Comparison of ENCODE assay signal across 26 mouse cellular contexts in genomic region chr9:45252395-45252794, GRCm38 (mm10). TPM values are rescaled to one million over a fixed set of nuclear protein-coding genes. Genes with fewer than 3 reads are reported as not detected.
DNase-seq lines count a peak whose midpoint lies in the region; ATAC-seq and TF ChIP-seq lines count a peak whose summit lies in the region.
"Had no signal": no experiment of that assay in that cellular context is flagged by ENCODE, and none has a peak within 500 bp of the region (broad histone marks: within the 10 kb centered on the region; RNA-seq: fewer than 3 reads in every experiment).

No protein-coding gene starts in this region.

- WGBS in liver, adult 2 months = 77% methylated on average over 6 of the region's 6 CpGs
- WGBS in liver, embryonic 12.5 days (ENCODE audit: insufficient replicate concordance) = 38% methylated on average over 6 of the region's 6 CpGs
- WGBS in bone marrow, adult 2 months = 35% methylated on average over 6 of the region's 6 CpGs
- 28% methylated on average over 6 of the region's 6 CpGs for WGBS in macrophage (ENCODE audit: missing documents)

- H3K9ac ChIP-seq in liver, adult 2 months (ENCODE audit: low read depth, low read length) = no peak overlapping the region
- no peak overlapping the region for H3K9ac ChIP-seq in liver, embryonic 12.5 days
- H3K9ac ChIP-seq: heart, embryonic 15.5 days; hindbrain, embryonic 14.5 days; intestine, embryonic 15.5 days; limb, embryonic 12.5 days; liver, embryonic 13.5 days; neural tube, embryonic 15.5 days had no signal

- H3K9me3 ChIP-seq in liver, embryonic 12.5 days (replicated peaks) = no peaks in the 10 kb centered on the region
- H3K9me3 ChIP-seq: embryonic facial prominence, embryonic 10.5 days; heart, embryonic 15.5 days; intestine, embryonic 15.5 days; limb, embryonic 12.5 days; liver, embryonic 13.5 days; midbrain, embryonic 10.5 days; neural tube, embryonic 15.5 days had no signal

- no peak for ATAC-seq in liver, embryonic 12.5 days
- no peak for ATAC-seq in frontal cortex, adult (ENCODE audit: low TSS enrichment)
- ATAC-seq: forebrain, embryonic 16.5 days; intestine, embryonic 15.5 days had no signal

- no peak overlapping the region for H3K4me3 ChIP-seq in liver, adult 2 months (ENCODE audit: insufficient read depth, low read depth, low read length)
- H3K4me3 ChIP-seq in liver, embryonic 12.5 days = no peak overlapping the region
- no peak overlapping the region for H3K4me3 ChIP-seq in bone marrow, adult 2 months (replicated peaks; ENCODE audit: control insufficient read depth, low read depth, low read length)
- no peak overlapping the region for H3K4me3 ChIP-seq in macrophage (ENCODE audit: inconsistent target)
- H3K4me3 ChIP-seq: embryonic facial prominence, embryonic 10.5 days; heart, embryonic 15.5 days; intestine, embryonic 15.5 days; limb, embryonic 12.5 days; liver, embryonic 13.5 days; midbrain, embryonic 10.5 days; neural tube, embryonic 15.5 days had no signal

- peak; percentile 26 for DNase-seq in liver, adult 2 months (ENCODE audit: extremely low read depth, low read depth, low spot score)
- no peak for DNase-seq in layer of hippocampus, adult 8-10 months (ENCODE audit: low spot score in 2 of 2)
- DNase-seq in right cerebral cortex, postnatal 25 days = no peak
- DNase-seq: adrenal gland, postnatal 10 days; cerebellum, adult 9-10 months; gastrocnemius, postnatal 14 days; heart, postnatal 36 days; kidney, adult 8-10 months; kidney, postnatal 10 days; liver, embryonic 13.5 days; lung, adult 2 months had no signal

- no peak overlapping the region for H3K4me2 ChIP-seq in liver, embryonic 12.5 days
- H3K4me2 ChIP-seq: heart, embryonic 15.5 days; hindbrain, embryonic 14.5 days; intestine, embryonic 15.5 days; limb, embryonic 12.5 days; liver, embryonic 13.5 days; neural tube, embryonic 15.5 days had no signal

- H3K4me1 ChIP-seq in liver, adult 2 months (ENCODE audit: control insufficient read depth, insufficient read depth, low read length) = no peaks in the 10 kb centered on the region
- H3K4me1 ChIP-seq in liver, embryonic 12.5 days = peaks cover 22% of the 10 kb centered on the region
- peaks cover 24% of the 10 kb centered on the region for H3K4me1 ChIP-seq in bone marrow, adult 2 months (ENCODE audit: control insufficient read depth, insufficient read depth, low read length)
- H3K4me1 ChIP-seq: intestine, embryonic 15.5 days; limb, embryonic 12.5 days; neural tube, embryonic 15.5 days had no signal

- no peaks in the 10 kb centered on the region for H3K79me2 ChIP-seq in liver, adult 2 months (ENCODE audit: control insufficient read depth, insufficient read depth, low read length)
- H3K79me2 ChIP-seq in macrophage (ENCODE audit: inconsistent target) = peaks cover 39% of the 10 kb centered on the region

- H3K27ac ChIP-seq in liver, adult 2 months (replicated peaks; ENCODE audit: insufficient read depth, low read depth, low read length) = peak overlapping the region; percentile 39
- no peak overlapping the region for H3K27ac ChIP-seq in liver, embryonic 12.5 days
- peak overlapping the region; percentile 37 for H3K27ac ChIP-seq in bone marrow, adult 2 months (ENCODE audit: control insufficient read depth, insufficient read depth, low read depth, low read length, poor library complexity)
- peak overlapping the region; percentile 61 for H3K27ac ChIP-seq in macrophage
- H3K27ac ChIP-seq: embryonic facial prominence, embryonic 10.5 days; heart, embryonic 15.5 days; hindbrain, embryonic 14.5 days; intestine, embryonic 15.5 days; limb, embryonic 12.5 days; liver, embryonic 13.5 days; midbrain, embryonic 10.5 days; neural tube, embryonic 15.5 days had no signal

- H3K27me3 ChIP-seq in liver, adult 2 months (ENCODE audit: control insufficient read depth, insufficient read depth, low read length) = no peaks in the 10 kb centered on the region
- H3K27me3 ChIP-seq in liver, embryonic 12.5 days (replicated peaks) = no peaks in the 10 kb centered on the region
- H3K27me3 ChIP-seq: intestine, embryonic 15.5 days; liver, embryonic 13.5 days; neural tube, embryonic 15.5 days had no signal

- no peaks in the 10 kb centered on the region for H3K36me3 ChIP-seq in liver, adult 2 months (ENCODE audit: control insufficient read depth, insufficient read depth, low read length)
- H3K36me3 ChIP-seq in liver, embryonic 12.5 days = no peaks in the 10 kb centered on the region
- H3K36me3 ChIP-seq in macrophage (ENCODE audit: inconsistent target) = peaks cover 39% of the 10 kb centered on the region
- H3K36me3 ChIP-seq: embryonic facial prominence, embryonic 10.5 days; heart, embryonic 15.5 days; intestine, embryonic 15.5 days; limb, embryonic 12.5 days; liver, embryonic 13.5 days; midbrain, embryonic 10.5 days; neural tube, embryonic 15.5 days had no signal

- no peak for TF ChIP-seq POLR2A in liver, adult 2 months (IDR thresholded peaks at IDR 0.05; ENCODE audit: extremely low read depth, insufficient read depth, low read length)
- TF ChIP-seq POLR2A in bone marrow, adult 2 months (IDR thresholded peaks at IDR 0.05; ENCODE audit: borderline replicate concordance, control insufficient read depth, low read depth, low read length) = no peak

- TF ChIP-seq CTCF in liver, adult 2 months (IDR thresholded peaks at IDR 0.05; ENCODE audit: low read depth, low read length) = no peak
- TF ChIP-seq CTCF in bone marrow, adult 2 months (IDR thresholded peaks at IDR 0.05; ENCODE audit: control insufficient read depth, insufficient read depth, low read length) = no peak

RNA-seq across cellular contexts. Expression of gene Il10ra, which starts 16.6 kb away (rescaled TPM):
- 2.7 and 3.5 TPM in 2 replicates for total RNA-seq in liver, adult 2 months (2014; rRNA removed)
- 1.6 and 2.9 TPM in 2 replicates for polyA plus RNA-seq in liver, adult 2 months (2012; rRNA removed)
- 2.9 and 3.1 TPM in 2 replicates for polyA plus RNA-seq in liver, embryonic 12.5 days (2016; fragmentation: Nextera tagmentation; extraction: Ambion mirVana)
- polyA plus RNA-seq in bone marrow, adult 2 months (2011; ENCODE audit: insufficient read depth, insufficient read length, low replicate concordance, missing spikeins) = 16.0 and 32.8 TPM in 2 replicates
- total RNA-seq in macrophage (2018; cell fraction: chromatin; rRNA removed) = 100 to 1,000 TPM; 199 to 663 (median 293) TPM
- total RNA-seq in macrophage (2018; cell fraction: cytosol; rRNA removed) = 100 to 1,000 TPM in 25 of 26 experiments, 10 to 100 TPM in 1; 81.1 to 253 (median 147) TPM
- 100 to 1,000 TPM; 160 to 690 (median 355) TPM for total RNA-seq in macrophage (2018; cell fraction: nucleus; rRNA removed)
- polyA plus RNA-seq in macrophage (2018) = 35.9 to 150 TPM (median 72.1 TPM) in 3 replicates
- total RNA-seq in layer of hippocampus, adult 8-10 months (2022) = 10 to 100 TPM in 1 of 4 experiments, 1 to 10 TPM in 3; 1.8 to 10.0 (median 6.1) TPM

RNA-seq across cellular contexts. Expression of gene Tmprss4, which starts 48.5 kb away (rescaled TPM):
- 0.37 and 1.1 TPM in 2 replicates for total RNA-seq in liver, adult 2 months (2014; rRNA removed)
- polyA plus RNA-seq in liver, adult 2 months (2012; rRNA removed) = 0.14 and 0.43 TPM in 2 replicates
- polyA plus RNA-seq in liver, embryonic 12.5 days (2016; fragmentation: Nextera tagmentation; extraction: Ambion mirVana) = not detected in 2 replicates
- polyA plus RNA-seq in bone marrow, adult 2 months (2011; ENCODE audit: insufficient read depth, insufficient read length, low replicate concordance, missing spikeins) = not detected in 2 replicates
- total RNA-seq in macrophage (2018; cell fraction: chromatin; rRNA removed) = 10 to 100 TPM in 10 of 26 experiments, 1 to 10 TPM in 15, under 1 TPM in 1; 0.50 to 23.3 (median 5.6) TPM
- total RNA-seq in macrophage (2018; cell fraction: cytosol; rRNA removed) = 1 to 10 TPM in 21 of 26 experiments, under 1 TPM in 5; 0.33 to 4.7 (median 1.7) TPM
- total RNA-seq in macrophage (2018; cell fraction: nucleus; rRNA removed) = 10 to 100 TPM in 5 of 26 experiments, 1 to 10 TPM in 19, under 1 TPM in 1, not detected in 1; 0.75 to 14.9 (median 5.3) TPM
- 0.54 to 2.3 TPM (median 2.1 TPM) in 3 replicates for polyA plus RNA-seq in macrophage (2018)
- not detected for total RNA-seq in layer of hippocampus, adult 8-10 months (2022)
- total RNA-seq: adrenal gland, postnatal 10 days; gastrocnemius, postnatal 14 days; heart, postnatal 36 days; layer of hippocampus, adult 18-20 months had no signal
- polyA plus RNA-seq: brain, embryonic 14.5 days; forebrain, embryonic 16.5 days; hindbrain, embryonic 14.5 days; limb, embryonic 12.5 days; midbrain, embryonic 10.5 days; midbrain, postnatal 0 days; neural tube, embryonic 15.5 days had no signal
